Mouse (Mus musculus): ENCODE results near the gene Clec2d.

GRCm38 (mm10) chr6:129208891-129209519, 28.6 kb downstream of the Clec2d start:
- TF ChIP-seq CTCF (IDR thresholded peaks at IDR 0.05; ENCODE audit: borderline replicate concordance, extremely low read depth, insufficient read depth, insufficient read length): no peak
- no peak for TF ChIP-seq POLR2A (IDR thresholded peaks at IDR 0.05; ENCODE audit: borderline replicate concordance, extremely low read depth, insufficient read depth, insufficient read length, poor library complexity, severe bottlenecking)
